Mouse (Mus musculus) CH12.LX (cell line): Measurements from ENCODE around the gene Fap. TPM values are rescaled to one million over a fixed set of nuclear protein-coding genes. Genes with fewer than 3 reads are reported as not detected.
A peak's percentile ranks its signal among the peaks of the same experiment; 100 is the strongest.

ENCODE experiments used
- DNase-seq: peaks from one replicate; pipeline ENCODE4 v3.0.0-alpha.2; 2013; ENCODE audit errors: extremely low read depth
- H3K27ac ChIP-seq: 2 replicates; pipeline ENCODE4 v1.5.1; 2012; ENCODE audit warnings: low read depth, mild to moderate bottlenecking, control low read depth, moderate library complexity; ENCODE audit not compliant: insufficient read depth
- H3K27me3 ChIP-seq: replicated peaks from 2 replicates; pipeline ENCODE3; 2012; ENCODE audit warnings: inconsistent platforms
- H3K36me3 ChIP-seq, 2 experiments: replicated peaks in 1 of 2; 2 replicates each; pipeline versions ENCODE3 to v1.6.1; 2012; ENCODE audit warnings: inconsistent platforms in 1 of 2, low read length in 1 of 2, mild to moderate bottlenecking in 1 of 2, mixed read lengths in 1 of 2, moderate library complexity in 1 of 2; ENCODE audit not compliant: control insufficient read depth in 1 of 2, insufficient read depth in 1 of 2
- H3K4me1 ChIP-seq, 2 experiments: 2 replicates each; pipeline ENCODE4 v1.6.1; 2012; ENCODE audit warnings: inconsistent platforms in 1 of 2, moderate library complexity in 1 of 2; ENCODE audit not compliant: insufficient read depth in 2 of 2, control insufficient read depth in 1 of 2
- H3K4me2 ChIP-seq: 2 replicates; pipeline ENCODE4 v1.6.1; 2012; ENCODE audit warnings: low read depth, mild to moderate bottlenecking, control low read depth; ENCODE audit not compliant: poor library complexity, insufficient read depth, severe bottlenecking
- H3K4me3 ChIP-seq, 3 experiments: fragments of 150-350 bp in 1 of 3; sonication (generic) in 1 of 3; replicated peaks in 1 of 3; 2 replicates each; pipeline versions ENCODE3 to v1.5.1; 2011 to 2012; ENCODE audit warnings: low read depth in 2 of 3, low read length in 2 of 3, mild to moderate bottlenecking in 2 of 3, moderate library complexity in 2 of 3, control low read depth in 1 of 3, improper control_type of control experiment in 1 of 3, inconsistent platforms in 1 of 3, mixed read lengths in 1 of 3; ENCODE audit not compliant: poor library complexity in 1 of 3
- H3K79me2 ChIP-seq: replicated peaks from 2 replicates; pipeline ENCODE4 v1.6.1; 2012; ENCODE audit warnings: mild to moderate bottlenecking, moderate library complexity; ENCODE audit not compliant: control insufficient read depth, poor library complexity, insufficient read depth, severe bottlenecking; ENCODE audit errors: extremely low read depth
- H3K9ac ChIP-seq: 2 replicates; pipeline ENCODE4 v1.6.1; 2012; ENCODE audit warnings: low read depth, mild to moderate bottlenecking, control low read depth, moderate library complexity; ENCODE audit not compliant: insufficient read depth
- H3K9me3 ChIP-seq: replicated peaks from 2 replicates; pipeline ENCODE3; 2012; ENCODE audit warnings: low read length, inconsistent platforms, mixed read lengths
- BHLHE40 ChIP-seq: IDR thresholded peaks from 2 replicates; pipeline ENCODE4 v1.6.1; 2011; ENCODE audit warnings: mild to moderate bottlenecking, low read depth, low read length, improper control_type of control experiment
- CHD1 ChIP-seq: IDR thresholded peaks from 2 replicates; pipeline ENCODE4 v1.6.1; 2012; ENCODE audit warnings: low read depth, low read length, improper control_type of control experiment, inconsistent platforms
- CHD2 ChIP-seq: IDR thresholded peaks from 2 replicates; pipeline ENCODE4 v1.6.1; 2011; ENCODE audit warnings: low read length, improper control_type of control experiment
- CTCF ChIP-seq, 2 experiments: IDR thresholded peaks in 1 of 2; conservative IDR thresholded peaks in 1 of 2; 2 replicates each; pipeline ENCODE4 v1.5.1; 2011 to 2012; ENCODE audit warnings: low read depth in 2 of 2, low read length in 2 of 2, improper control_type of control experiment in 1 of 2, inconsistent platforms in 1 of 2, mild to moderate bottlenecking in 1 of 2, moderate library complexity in 1 of 2
- E2F4 ChIP-seq: IDR thresholded peaks from 2 replicates; pipeline ENCODE4 v1.6.1; 2011; ENCODE audit warnings: low read depth, low read length, improper control_type of control experiment; ENCODE audit not compliant: insufficient replicate concordance
- ELF1 ChIP-seq: IDR thresholded peaks from 2 replicates; pipeline ENCODE4 v1.6.1; 2014; ENCODE audit warnings: low read depth, mild to moderate bottlenecking, inconsistent platforms, low read length, improper control_type of control experiment
- EP300 ChIP-seq: IDR thresholded peaks from 2 replicates; pipeline ENCODE4 v1.6.1; 2011; ENCODE audit warnings: low read length, improper control_type of control experiment
- ETS1 ChIP-seq: conservative IDR thresholded peaks from 2 replicates; pipeline ENCODE4 v1.6.1; 2012; ENCODE audit warnings: low read depth, mild to moderate bottlenecking, inconsistent platforms, low read length, improper control_type of control experiment, moderate library complexity
- GABPA ChIP-seq: IDR thresholded peaks from 2 replicates; pipeline ENCODE4 v1.6.1; 2012; ENCODE audit warnings: low read depth, low read length, improper control_type of control experiment, inconsistent platforms; ENCODE audit not compliant: insufficient replicate concordance
- HCFC1 ChIP-seq: IDR thresholded peaks from 2 replicates; pipeline ENCODE4 v1.6.1; 2012; ENCODE audit warnings: low read depth, mild to moderate bottlenecking, inconsistent platforms, low read length, improper control_type of control experiment
- IRF4 ChIP-seq: IDR thresholded peaks from 2 replicates; pipeline ENCODE4 v1.6.1; 2014; ENCODE audit warnings: low read depth, mild to moderate bottlenecking, inconsistent platforms, low read length, improper control_type of control experiment
- JUN ChIP-seq: IDR thresholded peaks from 2 replicates; pipeline ENCODE4 v1.6.1; 2011; ENCODE audit warnings: low read depth, mild to moderate bottlenecking, low read length, improper control_type of control experiment, moderate library complexity; ENCODE audit not compliant: insufficient read depth
- JUND ChIP-seq: conservative IDR thresholded peaks from 2 replicates; pipeline ENCODE4 v1.6.1; 2011; ENCODE audit warnings: low read depth, low read length, improper control_type of control experiment
- KAT2A ChIP-seq: IDR thresholded peaks from 2 replicates; pipeline ENCODE4 v1.6.1; 2012; ENCODE audit warnings: low read length, improper control_type of control experiment, inconsistent platforms; ENCODE audit not compliant: insufficient replicate concordance
- MAFK ChIP-seq: IDR thresholded peaks from 2 replicates; pipeline ENCODE4 v1.6.1; 2011; ENCODE audit warnings: low read length, improper control_type of control experiment; ENCODE audit not compliant: insufficient replicate concordance
- MAX ChIP-seq: IDR thresholded peaks from 2 replicates; pipeline ENCODE4 v1.6.1; 2011; ENCODE audit warnings: low read length, improper control_type of control experiment
- MAZ ChIP-seq: IDR thresholded peaks from 2 replicates; pipeline ENCODE4 v1.6.1; 2012; ENCODE audit warnings: low read depth, mild to moderate bottlenecking, inconsistent platforms, low read length, improper control_type of control experiment, moderate library complexity
- MEF2A ChIP-seq: IDR thresholded peaks from 2 replicates; pipeline ENCODE4 v1.6.1; 2014; ENCODE audit warnings: low read depth, mild to moderate bottlenecking, inconsistent platforms, low read length, improper control_type of control experiment, borderline replicate concordance
- MXI1 ChIP-seq: IDR thresholded peaks from 2 replicates; pipeline ENCODE4 v1.6.1; 2011; ENCODE audit warnings: mild to moderate bottlenecking, low read depth, low read length, improper control_type of control experiment
- MYC ChIP-seq: IDR thresholded peaks from 2 replicates; pipeline ENCODE4 v1.6.1; 2011; ENCODE audit warnings: low read depth, mild to moderate bottlenecking, improper control_type of control experiment, low read length
- NELFE ChIP-seq: IDR thresholded peaks from 2 replicates; pipeline ENCODE4 v1.6.1; 2011; ENCODE audit warnings: low read depth, low read length, improper control_type of control experiment
- NRF1 ChIP-seq: IDR thresholded peaks from 2 replicates; pipeline ENCODE4 v1.6.1; 2014; ENCODE audit warnings: low read depth, mild to moderate bottlenecking, inconsistent platforms, low read length, improper control_type of control experiment, moderate library complexity
- PAX5 ChIP-seq: IDR thresholded peaks from 2 replicates; pipeline ENCODE4 v1.6.1; 2012; ENCODE audit warnings: low read length, inconsistent platforms, mixed read lengths
- POLR2A ChIP-seq: IDR thresholded peaks from 2 replicates; pipeline ENCODE4 v1.6.1; 2011; ENCODE audit warnings: low read depth, mild to moderate bottlenecking, improper control_type of control experiment, low read length
- POLR2AphosphoS2 ChIP-seq: IDR thresholded peaks from 2 replicates; pipeline ENCODE4 v1.6.1; 2011; ENCODE audit warnings: low read depth, low read length, improper control_type of control experiment
- RAD21 ChIP-seq: IDR thresholded peaks from 2 replicates; pipeline ENCODE4 v1.6.1; 2011; ENCODE audit warnings: low read depth, mild to moderate bottlenecking, low read length, improper control_type of control experiment, moderate library complexity
- RCOR1 ChIP-seq: conservative IDR thresholded peaks from 2 replicates; pipeline ENCODE4 v1.6.1; 2012; ENCODE audit warnings: low read depth, mild to moderate bottlenecking, inconsistent platforms, low read length, improper control_type of control experiment
- SIN3A ChIP-seq: IDR thresholded peaks from 2 replicates; pipeline ENCODE4 v1.6.1; 2012; ENCODE audit warnings: low read length, improper control_type of control experiment, inconsistent platforms
- SMC3 ChIP-seq: IDR thresholded peaks from 2 replicates; pipeline ENCODE4 v1.6.1; 2011; ENCODE audit warnings: low read depth, low read length, improper control_type of control experiment
- TBP ChIP-seq: conservative IDR thresholded peaks from 2 replicates; pipeline ENCODE4 v1.6.1; 2011; ENCODE audit warnings: low read depth, low read length, improper control_type of control experiment
- TCF12 ChIP-seq: IDR thresholded peaks from 2 replicates; pipeline ENCODE4 v1.6.1; 2014; ENCODE audit warnings: low read depth, mild to moderate bottlenecking, inconsistent platforms, low read length, improper control_type of control experiment
- UBTF ChIP-seq: IDR thresholded peaks from 2 replicates; pipeline ENCODE4 v1.6.1; 2012; ENCODE audit warnings: low read depth, mild to moderate bottlenecking, inconsistent platforms, low read length, improper control_type of control experiment, moderate library complexity
- USF1 ChIP-seq: IDR thresholded peaks from 2 replicates; pipeline ENCODE4 v1.6.1; 2014; ENCODE audit warnings: low read depth, mild to moderate bottlenecking, inconsistent platforms, low read length, improper control_type of control experiment
- USF2 ChIP-seq: conservative IDR thresholded peaks from 2 replicates; pipeline ENCODE4 v1.6.1; 2011; ENCODE audit warnings: low read depth, low read length, improper control_type of control experiment
- ZC3H11A ChIP-seq: IDR thresholded peaks from 2 replicates; pipeline ENCODE4 v1.6.1; 2012; ENCODE audit warnings: low read depth, mild to moderate bottlenecking, inconsistent platforms, low read length, improper control_type of control experiment
- ZKSCAN1 ChIP-seq: IDR thresholded peaks from 2 replicates; pipeline ENCODE4 v1.6.1; 2012; ENCODE audit warnings: low read depth, inconsistent platforms, low read length, improper control_type of control experiment, borderline replicate concordance
- ZMIZ1 ChIP-seq: IDR thresholded peaks from 2 replicates; pipeline ENCODE4 v1.6.1; 2012; ENCODE audit warnings: low read depth, mild to moderate bottlenecking, inconsistent platforms, low read length, improper control_type of control experiment
- ZNF384 ChIP-seq: IDR thresholded peaks from 2 replicates; pipeline ENCODE4 v1.6.1; 2012; ENCODE audit warnings: low read depth, low read length, improper control_type of control experiment, inconsistent platforms
- dilution Hi-C: fragments of 300-500 bp; cut with MboI; formaldehyde crosslinking; loops from 2 replicates; pipeline ENCODE4 v1.14.3; 2020; ENCODE audit warnings: low sequenced_read_pairs; ENCODE audit not compliant: extremely low pct_unique_long_range_greater_than_20kb, extremely low pct_ligation_motif_present
- in situ Hi-C: fragments of 300-500 bp; cut with MboI; formaldehyde crosslinking; loops from 3 replicates; pipeline ENCODE4 v1.14.3; 2019; ENCODE audit warnings: low sequenced_read_pairs, low pct_ligation_motif_present, low pct_unique_long_range_greater_than_20kb, mixed read lengths
- polyA plus RNA-seq: library from polyadenylated mRNA; unstranded; fragments of >175 nt; gene quantifications from 2 replicates; pipeline ENCODE4 v1.2.1, GENCODE M21; 2012; ENCODE audit warnings: low read depth; ENCODE audit not compliant: insufficient read length
- total RNA-seq, 2 experiments: library from RNA; depleted of rRNA; stranded (reverse); fragments of 300-350 nt in 1 of 2; fragments of >200 nt in 1 of 2; gene quantifications; 2 replicates each; pipeline ENCODE4 v1.2.3; 2012 to 2014

Fap gene
- total and polyA plus RNA-seq, 3 experiments, result 0.15 TPM; not detected in 2

- TF ChIP-seq ZNF384 (peak; percentile 84), GABPA (no peak), POLR2AphosphoS2 (peak; percentile 45; the same call in 1 of the 2 replicates), MAX (peak; percentile 56; the same call in 1 of the 2 replicates), UBTF (no peak), HCFC1 (no peak), MEF2A (peak; percentile 42; the same call in 1 of the 2 replicates), ZKSCAN1 (no peak), EP300 (peak; percentile 26; the same call in 1 of the 2 replicates), MAZ (peak; percentile 80), ELF1 (peak; percentile 57; the same call in 1 of the 2 replicates), ZMIZ1 (no peak), CTCF (conservative IDR thresholded peaks at IDR 0.05 in 1 of 2, IDR thresholded peaks at IDR 0.05 in 1 of 2; ENCODE audit: low read depth in 2 of 2, low read length in 2 of 2) (no peak), NELFE (peak; percentile 61; the same call in 1 of the 2 replicates), MYC (no peak), USF1 (no peak), KAT2A (no peak), TCF12 (peak; percentile 75), RAD21 (no peak; the same call in 1 of the 2 replicates), JUN (no peak), RCOR1 (no peak), SIN3A (0 out of 2 replicates have a peak, but pooled peaks have one; percentile 44), USF2 (no peak), CHD1 (0 out of 2 replicates have a peak, but pooled peaks have one; percentile 85), TBP (peak; percentile 51), IRF4 (no peak), MXI1 (no peak; the same call in 1 of the 2 replicates), MAFK (no peak), E2F4 (0 out of 2 replicates have a peak, but pooled peaks have one; percentile 27), POLR2A (peak; percentile 61), ZC3H11A (no peak), SMC3 (no peak), JUND (no peak), CHD2 (peak; percentile 94), ETS1 (peak; percentile 47; the same call in 1 of the 2 replicates), NRF1 (no peak), PAX5 (no peak), BHLHE40 (peak; percentile 60)
- TF ChIP-seq, all 38 proteins: peak for 17
- Histone ChIP-seq H3K9me3 (peaks cover 8% of the 10 kb centered on the region), H3K27me3 (no peaks in the 10 kb centered on the region), H3K79me2 (no peaks in the 10 kb centered on the region), H3K9ac (peak overlapping the region; percentile 99), H3K27ac (peak overlapping the region; percentile 98), H3K4me1 (peaks cover 23 to 35% of the 10 kb centered on the region in 2 experiments), H3K36me3 (peaks cover 0 to 10% of the 10 kb centered on the region in 2 experiments), H3K4me3 (peak overlapping the region; percentile 38 to 62 (median 50)), H3K4me2 (peak overlapping the region; percentile 94)
- peak; percentile 72 for DNase-seq
- dilution Hi-C loops, result no loop called here
- in situ Hi-C loops, result loop anchor here (25.0 kb wide), 1 partner anchor 474 kb away; no protein-coding TSS in a partner anchor
These were observed 112.9 kb downstream of the Fap start for GRCm38 (mm10) chr2:62460815-62461450.
